Mouse (Mus musculus): Measurements from ENCODE around the gene Phactr1.

The Phactr1 gene

DNA sequence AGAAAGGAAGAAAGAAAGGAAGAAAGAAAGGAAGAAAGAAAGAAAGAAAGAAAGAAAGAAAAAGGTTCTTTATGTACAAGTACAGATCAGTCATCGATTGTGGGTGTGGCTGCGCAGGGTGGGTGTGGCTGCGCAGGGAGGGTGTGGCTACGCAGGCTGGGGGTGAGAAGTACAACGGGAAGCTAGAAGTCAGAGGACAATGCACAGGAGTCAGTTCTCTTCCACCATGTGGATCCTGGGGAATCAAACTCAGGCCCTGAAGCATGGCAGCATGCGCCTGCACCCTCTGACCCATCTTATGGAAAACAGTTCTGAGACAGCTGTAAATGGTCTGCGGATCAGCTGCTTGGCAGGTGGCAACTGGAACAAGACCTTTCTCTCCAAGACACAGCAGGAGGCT, 500.7 kb downstream of the Phactr1 start:
- DNase-seq (ENCODE audit: low read depth, low spot score): peak; percentile 29

DNA sequence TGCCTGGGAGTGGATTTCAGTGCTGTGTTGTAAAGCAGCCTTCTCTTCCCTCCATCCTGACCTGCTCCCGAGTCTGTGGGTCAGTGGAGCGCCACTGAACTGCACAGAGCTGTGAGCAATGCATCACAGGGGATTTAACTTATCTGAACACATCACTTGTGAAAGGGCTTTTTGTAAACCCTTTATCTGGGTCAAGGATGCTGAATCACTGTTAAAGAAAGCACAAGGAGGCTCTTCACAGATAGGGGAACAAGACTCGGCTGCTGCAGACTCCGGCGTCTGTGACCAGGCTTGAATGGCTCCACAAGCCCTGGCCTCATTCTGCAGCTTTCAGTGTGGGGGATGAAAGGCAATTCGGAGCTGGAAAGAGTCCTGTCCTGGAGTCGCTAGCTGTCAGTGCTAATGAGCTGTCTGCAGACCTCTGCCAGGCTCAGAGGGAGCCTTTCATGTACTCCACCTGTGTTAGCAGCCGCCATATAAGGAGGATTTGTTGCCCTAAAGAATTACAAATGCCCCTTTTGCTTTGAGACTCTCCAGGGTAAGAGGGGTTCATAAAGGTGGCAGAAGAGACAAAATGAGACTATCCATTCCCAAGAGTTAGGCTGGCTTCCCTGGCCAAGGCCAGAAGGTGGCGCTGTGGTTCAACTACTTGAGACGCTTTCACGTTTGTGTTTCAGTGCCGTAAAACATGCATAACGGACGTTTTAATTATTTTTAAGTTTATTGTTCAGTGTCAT, 502.2 kb downstream of the Phactr1 start:
- peak; percentile 53 for DNase-seq (ENCODE audit: low read depth, low spot score)

DNA sequence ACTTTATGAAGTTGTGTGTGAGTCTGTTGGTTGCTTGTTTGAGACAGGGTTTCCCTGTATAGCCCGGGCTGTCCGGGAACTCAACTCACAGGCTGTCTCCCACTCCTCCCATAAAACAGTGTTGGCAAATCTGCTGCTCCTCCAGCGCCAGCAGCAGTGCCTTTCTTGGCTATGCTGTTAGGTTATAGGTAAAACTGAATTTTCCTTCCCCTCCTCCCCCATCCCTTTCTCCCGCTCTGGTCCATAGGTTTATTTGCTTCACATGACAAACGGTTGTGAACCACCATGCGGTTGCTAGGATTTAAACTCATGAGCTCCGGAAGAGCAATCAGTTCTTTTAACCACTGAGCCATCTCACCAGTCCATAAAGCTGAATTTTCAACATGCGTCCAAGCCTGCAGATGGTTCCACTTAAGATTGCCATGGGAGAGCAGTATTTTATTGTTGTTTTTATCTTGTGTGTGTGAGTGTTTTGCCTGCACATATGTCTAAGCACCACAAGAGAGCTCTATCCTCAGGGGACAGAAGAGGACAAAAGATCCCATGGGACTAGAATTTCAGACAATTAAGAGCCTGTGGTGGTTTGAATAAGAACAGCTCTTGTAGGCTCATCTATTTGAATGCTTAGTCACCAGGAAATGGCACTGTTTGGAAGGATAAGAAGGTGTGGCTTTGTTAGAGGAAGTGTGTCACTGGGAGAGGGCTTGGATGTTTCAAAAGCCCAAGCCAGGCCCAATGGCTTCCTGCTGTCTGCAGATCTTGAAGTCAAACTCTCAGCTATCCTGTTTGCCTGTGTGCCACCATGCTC, 503.0 kb downstream of the Phactr1 start:
- no peak for DNase-seq (ENCODE audit: low read depth, low spot score)

DNA sequence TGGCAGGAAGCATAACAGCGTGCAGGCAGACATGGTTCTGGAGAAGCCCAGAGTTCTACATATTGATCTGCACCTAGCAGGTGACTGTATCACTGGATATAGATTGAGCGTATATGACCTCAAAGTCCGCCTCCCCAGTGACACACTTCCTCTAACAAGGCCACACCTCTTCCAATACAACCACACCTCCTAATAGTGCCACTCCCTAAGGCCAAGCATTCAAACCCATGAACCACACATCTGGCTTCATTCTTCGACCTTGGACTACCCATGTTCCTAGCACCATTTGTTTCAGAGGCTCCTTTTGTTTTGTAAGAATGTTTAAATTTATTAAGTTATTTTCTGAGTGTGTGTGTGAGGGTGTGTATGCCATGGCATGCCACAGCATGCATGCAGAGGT, 507.3 kb downstream of the Phactr1 start:
- DNase-seq (ENCODE audit: low read depth, low spot score): no peak

Data from c-Kit-negative CD71-positive TER-119-positive erythroid progenitor cells, embryonic 14.5 days (primary cell).